Mouse (Mus musculus) heart, adult 2 months (tissue): ENCODE data around the gene Gpr88. TPM values are rescaled to one million over a fixed set of nuclear protein-coding genes. Genes with fewer than 3 reads are reported as not detected.

Experiments used
- DNase-seq, 2 experiments: peaks; one replicate each; pipeline ENCODE4 v3.0.0; 2021
- H3K27ac ChIP-seq: fragments of 200-600 bp; 2 replicates; pipeline ENCODE4 v1.8.1; 2022
- H3K27me3 ChIP-seq: fragments of 200-500 bp; 2 replicates; pipeline ENCODE4 v1.6.1; 2012; ENCODE audit warnings: mild to moderate bottlenecking, low read length, inconsistent platforms, mixed read lengths; ENCODE audit not compliant: control insufficient read depth, insufficient read depth
- H3K36me3 ChIP-seq: fragments of 200-500 bp; 2 replicates; pipeline ENCODE4 v1.6.1; 2012; ENCODE audit warnings: low read length, inconsistent platforms; ENCODE audit not compliant: control insufficient read depth, insufficient read depth
- H3K4me1 ChIP-seq: fragments of 200-500 bp; 2 replicates; pipeline ENCODE4 v1.6.1; 2011; ENCODE audit warnings: low read length; ENCODE audit not compliant: control insufficient read depth, insufficient read depth
- H3K4me3 ChIP-seq: fragments of 200-600 bp; 2 replicates; pipeline ENCODE4 v1.8.1; 2022
- H3K79me2 ChIP-seq: fragments of 200-500 bp; replicated peaks from 2 replicates; pipeline ENCODE4 v1.6.1; 2012; ENCODE audit warnings: mild to moderate bottlenecking, inconsistent platforms, low read length, moderate library complexity, mixed read lengths; ENCODE audit not compliant: control insufficient read depth, insufficient read depth
- H3K9ac ChIP-seq: fragments of 200-500 bp; 2 replicates; pipeline ENCODE4 v1.6.1; 2012; ENCODE audit warnings: low read depth, mild to moderate bottlenecking, control low read depth, inconsistent platforms, low read length, mixed read lengths
- CTCF ChIP-seq: fragments of 200-600 bp; IDR thresholded peaks from 2 replicates; pipeline ENCODE4 v1.8.1; 2022; ENCODE audit warnings: antibody characterized with exemption, mild to moderate bottlenecking, moderate library complexity
- EP300 ChIP-seq: fragments of 200-500 bp; IDR thresholded peaks from 2 replicates; pipeline ENCODE4 v1.6.1; 2011; ENCODE audit warnings: low read depth, low read length, control low read depth; ENCODE audit not compliant: insufficient read depth
- POLR2A ChIP-seq: fragments of 200-500 bp; IDR thresholded peaks from 2 replicates; pipeline ENCODE4 v1.6.1; 2011; ENCODE audit warnings: mild to moderate bottlenecking, low read depth, low read length, control low read depth; ENCODE audit not compliant: insufficient read depth
- WGBS: fragments of 180-500 bp; shearing (Covaris S2); methylation state at CpG from one replicate; pipeline ENCODE4 v1.1.7; 2018; 5-methylcytosine and 5-hydroxymethylcytosine counted together
- intact Hi-C: fragments of 180-260 bp; cut with DNase I; formaldehyde crosslinking; loops from one replicate; pipeline ENCODE4 v1.15.1; 2025
- polyA plus RNA-seq: library from polyadenylated mRNA; depleted of rRNA; stranded (reverse); fragments of >200 nt; gene quantifications from 2 replicates; pipeline ENCODE4 v1.2.3, GENCODE M21; 2012
- total RNA-seq, 2 experiments: library from RNA; stranded (reverse); gene quantifications; 2 replicates each; pipeline ENCODE4 v1.2.3; 2021

Gene Gpr88
- total and polyA plus RNA-seq, 3 experiments, result 0.08 to 0.23 TPM; not detected in 1

DNA sequence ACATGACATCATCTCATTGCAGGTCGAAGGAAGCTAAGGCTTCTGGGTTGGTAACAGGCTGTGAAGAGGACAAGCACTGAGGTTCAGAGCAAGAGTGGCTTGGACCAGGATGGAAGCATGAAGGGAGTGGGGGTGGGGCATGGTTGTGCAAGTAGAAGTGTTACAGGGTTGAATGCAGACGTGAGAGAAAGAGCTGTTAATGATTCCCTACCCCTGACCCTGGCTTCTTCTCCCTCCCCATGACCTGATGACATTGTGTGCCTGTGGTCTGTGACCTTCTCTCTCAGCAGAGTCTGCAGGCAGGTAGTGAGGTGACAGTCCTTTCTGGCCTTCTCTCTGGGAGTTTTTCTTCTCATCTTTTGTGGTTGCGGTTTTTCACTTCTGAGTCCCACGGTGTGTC lies 16.4 kb downstream of the Gpr88 start:
- Histone ChIP-seq H3K4me1 (no peaks in the 10 kb centered on the region), H3K4me3 (no peak overlapping the region), H3K27ac (no peak overlapping the region), H3K36me3 (no peaks in the 10 kb centered on the region), H3K27me3 (no peaks in the 10 kb centered on the region), H3K9ac (no peak overlapping the region), H3K79me2 (no peaks in the 10 kb centered on the region)
- 77% methylated on average over 4 of the region's 4 CpGs for WGBS
- TF ChIP-seq POLR2A (no peak), CTCF (no peak), EP300 (no peak)
- no peak for DNase-seq
- intact Hi-C loops, result no loop called here

DNA sequence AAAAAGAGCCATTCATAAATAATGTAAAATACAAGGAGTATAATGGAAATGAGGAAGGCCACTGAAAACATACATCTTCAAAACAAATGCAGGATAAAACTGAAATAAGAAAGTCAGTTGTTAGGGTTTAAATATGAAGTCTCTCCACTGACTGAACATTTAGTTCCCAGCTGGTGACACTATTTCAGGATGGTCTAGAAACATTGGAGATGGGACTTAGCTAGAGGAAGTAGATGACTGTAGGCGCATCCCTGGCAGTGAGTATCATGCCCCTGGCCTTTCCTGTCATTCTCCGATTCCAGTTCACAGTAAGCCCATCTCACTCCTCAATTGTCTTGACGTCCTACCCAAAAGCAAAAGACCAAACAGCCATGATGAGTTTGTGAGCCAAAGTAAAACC lies 19.8 kb downstream of the Gpr88 start:
- H3K9ac ChIP-seq, result no peak overlapping the region
- no peak for TF ChIP-seq CTCF
- TF ChIP-seq EP300, result no peak
- no peak for TF ChIP-seq POLR2A
- no peak for DNase-seq
- no peak overlapping the region for H3K4me3 ChIP-seq
- no peaks in the 10 kb centered on the region for H3K79me2 ChIP-seq
- no peaks in the 10 kb centered on the region for H3K4me1 ChIP-seq
- H3K27me3 ChIP-seq, result no peaks in the 10 kb centered on the region
- intact Hi-C loops, result no loop called here
- 80% methylated on average over 3 of the region's 3 CpGs for WGBS
- no peaks in the 10 kb centered on the region for H3K36me3 ChIP-seq
- no peak overlapping the region for H3K27ac ChIP-seq

DNA sequence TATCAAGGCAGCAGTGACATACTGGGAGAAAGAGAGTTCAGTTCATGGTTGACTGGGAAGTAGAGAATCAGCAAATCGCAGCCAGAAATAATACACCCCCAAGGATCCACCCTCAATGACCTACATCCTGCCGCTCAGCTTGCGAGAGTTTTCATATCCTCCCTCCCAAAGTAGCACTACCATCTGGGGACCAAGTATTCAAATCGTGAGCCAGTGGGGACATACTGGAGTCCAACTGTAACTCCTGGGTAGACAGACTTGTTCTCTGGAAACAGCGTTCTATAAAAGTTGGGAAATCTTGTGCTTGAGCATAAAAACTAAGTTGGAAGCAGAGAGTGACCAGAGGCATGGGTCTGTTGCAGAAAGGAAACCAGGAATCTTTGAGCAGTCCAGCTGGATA lies 20.5 kb downstream of the Gpr88 start:
- WGBS, result 63% methylated on average over 5 of the region's 5 CpGs
- no peak overlapping the region for H3K4me3 ChIP-seq

DNA sequence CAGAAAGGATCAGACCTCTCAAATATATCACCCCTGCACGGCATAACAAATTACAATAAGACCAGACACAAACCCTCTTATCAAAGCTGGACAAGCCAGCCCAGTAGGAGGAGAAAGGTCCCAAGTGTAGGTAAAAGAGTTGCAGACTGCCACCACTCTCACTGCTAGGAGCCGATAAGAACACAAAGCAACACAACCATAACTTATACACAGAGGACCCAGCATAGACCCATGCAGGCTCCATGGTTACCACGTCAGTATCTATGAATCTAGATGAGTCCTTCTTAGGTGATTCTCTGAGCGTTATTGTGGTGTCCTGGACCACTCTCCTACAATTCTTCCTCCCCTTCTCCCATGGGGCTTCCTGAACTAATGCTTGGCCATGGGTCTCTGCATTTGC lies 24.0 kb downstream of the Gpr88 start:
- H3K4me3 ChIP-seq, result no peak overlapping the region
- H3K9ac ChIP-seq, result no peak overlapping the region
- no peak for DNase-seq
- no peak overlapping the region for H3K27ac ChIP-seq
- no peaks in the 10 kb centered on the region for H3K79me2 ChIP-seq
- TF ChIP-seq EP300 (no peak), CTCF (no peak), POLR2A (no peak)
- intact Hi-C loops, result no loop called here
- H3K27me3 ChIP-seq, result no peaks in the 10 kb centered on the region
- no peaks in the 10 kb centered on the region for H3K4me1 ChIP-seq
- H3K36me3 ChIP-seq, result no peaks in the 10 kb centered on the region
- WGBS, result 82% methylated on average over 4 of the region's 4 CpGs

More for the DNA sequence above, 20.5 kb downstream of the Gpr88 start:
- no peaks in the 10 kb centered on the region for H3K27me3 ChIP-seq
- no peak for DNase-seq
- no peaks in the 10 kb centered on the region for H3K36me3 ChIP-seq
- no peak overlapping the region for H3K9ac ChIP-seq
- no peak for TF ChIP-seq CTCF
- no peak for TF ChIP-seq EP300
- TF ChIP-seq POLR2A, result no peak
- intact Hi-C loops, result no loop called here
- no peaks in the 10 kb centered on the region for H3K79me2 ChIP-seq
- no peak overlapping the region for H3K27ac ChIP-seq
- no peaks in the 10 kb centered on the region for H3K4me1 ChIP-seq

DNA sequence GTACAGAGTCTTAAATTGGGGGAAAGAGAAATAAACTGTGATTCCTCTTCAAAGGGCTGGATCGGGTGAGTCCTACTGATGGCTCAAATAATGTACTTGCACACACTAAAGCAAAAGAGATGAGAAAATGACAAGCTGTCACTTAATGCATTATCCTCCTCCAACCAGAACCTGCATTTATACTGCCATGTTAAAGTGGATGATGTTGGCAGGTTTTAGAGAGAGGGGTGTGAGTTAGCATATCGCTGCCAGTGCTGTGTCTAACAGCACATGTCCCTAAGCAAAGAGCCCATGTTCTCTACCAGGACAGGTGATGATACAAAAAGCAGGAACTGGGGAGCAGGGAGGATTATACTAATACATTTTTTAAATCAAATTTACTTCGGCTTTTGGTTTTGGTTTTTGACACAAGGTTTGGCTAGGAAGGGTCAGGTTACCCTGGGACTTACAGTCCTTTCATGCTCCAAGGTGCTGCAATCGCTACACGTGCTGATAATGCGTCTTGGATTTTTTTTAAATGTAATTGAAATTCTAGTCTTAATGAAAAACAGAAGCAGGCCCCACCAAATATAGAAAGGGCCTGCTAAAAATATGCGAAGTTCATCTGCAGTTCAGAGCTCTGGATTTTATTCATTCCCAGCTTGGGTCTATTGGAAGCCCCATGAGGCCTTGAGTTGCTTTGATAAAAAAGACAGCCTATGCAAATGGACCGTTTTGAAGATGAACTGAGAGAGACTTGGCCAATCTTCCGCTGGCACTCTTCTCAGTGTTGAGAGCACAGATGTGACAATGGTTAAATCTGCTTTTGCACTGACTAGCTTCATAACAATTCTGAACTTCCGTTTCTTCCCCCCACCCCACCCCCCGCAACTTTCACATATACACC lies 24.7 kb downstream of the Gpr88 start:
- H3K27ac ChIP-seq, result no peak overlapping the region
- intact Hi-C loops, result no loop called here
- H3K27me3 ChIP-seq, result no peaks in the 10 kb centered on the region
- no peaks in the 10 kb centered on the region for H3K4me1 ChIP-seq
- H3K79me2 ChIP-seq, result no peaks in the 10 kb centered on the region
- no peaks in the 10 kb centered on the region for H3K36me3 ChIP-seq
- 69% methylated on average over 11 of the region's 11 CpGs for WGBS
- TF ChIP-seq EP300 (no peak), POLR2A (no peak), CTCF (no peak)
- H3K9ac ChIP-seq, result no peak overlapping the region
- DNase-seq, result no peak
- no peak overlapping the region for H3K4me3 ChIP-seq

DNA sequence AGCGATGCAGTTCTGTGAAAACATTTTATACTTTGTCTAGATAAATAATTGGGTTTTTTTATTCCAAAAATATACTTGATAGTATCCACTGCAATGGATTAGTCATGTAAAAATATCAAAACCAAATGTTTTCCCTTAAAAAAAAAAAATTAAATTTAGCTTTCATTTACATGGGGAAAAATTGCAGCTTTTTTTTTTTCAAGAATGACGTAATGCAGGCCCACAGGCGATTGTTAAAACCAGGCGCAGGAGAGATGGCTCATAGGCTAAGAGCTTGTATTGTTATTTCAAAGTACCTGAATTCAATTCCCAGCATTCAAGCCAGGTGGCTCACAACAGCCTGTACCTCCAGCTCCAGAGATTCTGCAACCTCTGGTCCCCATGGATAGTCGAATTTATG lies 25.9 kb downstream of the Gpr88 start:
- H3K4me3 ChIP-seq, result no peak overlapping the region
- no peaks in the 10 kb centered on the region for H3K36me3 ChIP-seq
- TF ChIP-seq POLR2A (no peak), CTCF (no peak), EP300 (no peak)
- H3K4me1 ChIP-seq, result no peaks in the 10 kb centered on the region; the same call in 1 of the 2 replicates
- no peak overlapping the region for H3K27ac ChIP-seq
- intact Hi-C loops, result no loop called here
- no peaks in the 10 kb centered on the region for H3K79me2 ChIP-seq
- H3K9ac ChIP-seq, result no peak overlapping the region
- no peak for DNase-seq
- no peaks in the 10 kb centered on the region for H3K27me3 ChIP-seq
- 70% methylated on average over 5 of the region's 5 CpGs for WGBS
